Mouse (Mus musculus) kidney, adult 2 months (tissue): ENCODE results near the gene Styk1. TPM values are rescaled to one million over a fixed set of nuclear protein-coding genes. Genes with fewer than 3 reads are reported as not detected.
A peak's percentile ranks its signal among the peaks of the same experiment; 100 is the strongest.

Experiments used
- DNase-seq: peaks from one replicate; pipeline ENCODE4 v3.0.0; 2021
- H3K27ac ChIP-seq: fragments of 200-500 bp; 2 replicates; pipeline ENCODE4 v1.5.1; 2012; ENCODE audit warnings: low read depth, low read length, control low read depth, inconsistent platforms; ENCODE audit not compliant: insufficient read depth
- H3K27me3 ChIP-seq: fragments of 200-500 bp; replicated peaks from 2 replicates; pipeline ENCODE4 v1.6.1; 2012; ENCODE audit warnings: mild to moderate bottlenecking, moderate library complexity, low read length, inconsistent platforms; ENCODE audit not compliant: control insufficient read depth, insufficient read depth
- H3K36me3 ChIP-seq: fragments of 200-500 bp; 2 replicates; pipeline ENCODE4 v1.6.1; 2012; ENCODE audit warnings: mild to moderate bottlenecking, moderate library complexity, low read length, inconsistent platforms; ENCODE audit not compliant: control insufficient read depth, insufficient read depth
- H3K4me1 ChIP-seq: fragments of 200-500 bp; 2 replicates; pipeline ENCODE4 v1.6.1; 2011; ENCODE audit warnings: low read length; ENCODE audit not compliant: control insufficient read depth, insufficient read depth
- H3K4me3 ChIP-seq: fragments of 200-500 bp; 2 replicates; pipeline ENCODE4 v1.5.1; 2011; ENCODE audit warnings: mild to moderate bottlenecking, low read depth, low read length, control low read depth; ENCODE audit not compliant: insufficient read depth
- CTCF ChIP-seq: fragments of 200-500 bp; conservative IDR thresholded peaks from 2 replicates; pipeline ENCODE4 v1.5.1; 2011; ENCODE audit warnings: low read depth, mild to moderate bottlenecking, control low read depth, low read length, moderate library complexity, mixed read lengths; ENCODE audit not compliant: insufficient read depth, insufficient read length
- POLR2A ChIP-seq: fragments of 200-500 bp; IDR thresholded peaks from one replicate; pipeline ENCODE4 v1.6.1; 2011; ENCODE audit warnings: low read depth, low read length, control low read depth
- WGBS: fragments of 180-500 bp; shearing (Covaris S2); methylation state at CpG from one replicate; pipeline ENCODE4 v1.1.7; 2018; 5-methylcytosine and 5-hydroxymethylcytosine counted together
- polyA plus RNA-seq: library from polyadenylated mRNA; depleted of rRNA; stranded (reverse); fragments of >200 nt; gene quantifications from 2 replicates; pipeline ENCODE4 v1.2.3, GENCODE M21; 2012

Styk1 gene
- polyA plus RNA-seq, 1 experiment, result 2.1 TPM

DNA sequence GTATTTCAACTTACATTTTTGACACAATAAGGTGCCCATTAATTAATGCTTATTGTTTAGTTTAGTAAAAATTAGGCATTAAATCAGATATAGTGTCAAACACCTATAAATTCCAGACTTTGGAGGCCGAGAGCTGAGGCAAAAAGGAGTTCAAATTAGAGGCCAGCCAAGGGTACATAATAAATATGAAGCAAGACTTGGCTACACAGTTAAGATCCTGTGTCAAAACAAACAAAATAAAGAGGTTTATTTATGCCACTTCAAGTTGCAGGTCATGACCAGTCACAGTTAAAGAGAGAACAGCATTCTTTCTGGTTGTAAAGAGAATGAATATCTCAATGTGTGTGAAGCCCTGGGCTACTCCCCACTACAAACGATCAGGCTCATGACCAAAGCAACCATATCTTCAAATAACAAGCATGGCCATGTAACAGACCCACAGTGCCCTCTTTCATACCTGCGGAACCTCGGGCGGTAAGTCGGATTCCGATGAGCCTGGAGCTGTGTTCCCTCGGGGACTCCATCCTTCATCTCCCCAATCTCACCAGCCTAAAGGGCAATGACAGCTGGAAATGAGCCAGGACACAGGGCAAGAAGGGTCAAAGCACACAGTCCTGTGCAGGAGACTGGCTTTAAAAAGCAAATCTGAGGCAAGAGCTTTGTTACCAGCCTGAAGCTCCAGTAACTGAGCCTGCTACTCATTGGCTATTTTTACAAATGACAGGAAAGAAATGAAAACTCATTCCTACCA, 16.6 kb upstream of the Styk1 start:
- Histone ChIP-seq H3K36me3 (no peaks in the 10 kb centered on the region), H3K4me1 (peaks cover 5% of the 10 kb centered on the region; the same call in 1 of the 2 replicates), H3K27me3 (no peaks in the 10 kb centered on the region), H3K27ac (no peak overlapping the region), H3K4me3 (no peak overlapping the region)
- peak; percentile 32 for DNase-seq
- TF ChIP-seq CTCF, result no peak
- TF ChIP-seq POLR2A, result no peak
- 35% methylated on average over 8 of the region's 8 CpGs for WGBS

DNA sequence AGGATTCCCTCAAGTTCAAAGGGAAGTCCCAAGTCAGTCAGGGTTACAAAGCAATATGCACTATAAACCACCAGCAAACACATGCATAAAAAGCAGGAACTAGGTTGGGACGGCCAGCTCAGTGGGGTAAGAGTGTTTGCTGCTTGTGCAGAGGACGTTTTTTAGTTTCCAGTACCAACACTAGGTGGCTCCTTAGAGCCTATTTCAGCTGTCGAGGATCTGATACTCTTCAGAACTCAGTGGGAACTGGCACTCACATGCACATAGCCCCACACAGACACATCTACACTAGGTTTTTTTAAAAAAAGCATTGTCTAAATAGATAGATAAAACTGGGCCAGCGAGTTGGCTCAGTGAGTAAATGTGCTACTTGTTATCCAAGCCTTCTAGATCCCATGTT, 13.7 kb upstream of the Styk1 start:
- peak; percentile 60 for DNase-seq
- WGBS, result 27% methylated on average over 4 of the region's 4 CpGs
- peaks cover 5% of the 10 kb centered on the region; the same call in 1 of the 2 replicates for H3K4me1 ChIP-seq
- TF ChIP-seq POLR2A (no peak), CTCF (peak; percentile 63)
- H3K36me3 ChIP-seq, result no peaks in the 10 kb centered on the region; the same call in none of the 2 replicates
- no peak overlapping the region for H3K27ac ChIP-seq
- no peaks in the 10 kb centered on the region for H3K27me3 ChIP-seq
- H3K4me3 ChIP-seq, result no peak overlapping the region

DNA sequence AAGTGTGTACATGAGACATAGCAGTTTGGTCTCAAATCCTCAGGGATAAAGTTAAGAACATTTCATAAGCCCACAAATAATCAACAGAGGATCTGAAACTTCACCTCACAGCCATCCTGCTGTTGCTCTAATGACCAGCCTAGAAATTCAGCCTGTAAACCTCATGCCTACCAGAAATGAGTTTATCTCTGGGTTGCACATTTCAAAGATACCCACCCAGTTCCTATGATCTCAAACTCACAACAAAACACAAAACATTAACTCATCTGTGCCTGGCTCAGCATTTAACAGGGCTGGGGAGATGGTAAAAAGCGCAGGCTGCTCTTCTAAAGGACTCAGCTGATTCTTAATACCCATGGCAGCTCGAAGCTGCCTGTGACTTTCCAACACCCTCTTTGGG, 11.0 kb upstream of the Styk1 start:
- 82% methylated on average over 2 of the region's 2 CpGs for WGBS
- TF ChIP-seq CTCF (no peak), POLR2A (no peak)
- no peak for DNase-seq
- Histone ChIP-seq H3K4me3 (no peak overlapping the region), H3K27ac (no peak overlapping the region), H3K4me1 (no peaks in the 10 kb centered on the region), H3K36me3 (no peaks in the 10 kb centered on the region; the same call in none of the 2 replicates), H3K27me3 (no peaks in the 10 kb centered on the region)

DNA sequence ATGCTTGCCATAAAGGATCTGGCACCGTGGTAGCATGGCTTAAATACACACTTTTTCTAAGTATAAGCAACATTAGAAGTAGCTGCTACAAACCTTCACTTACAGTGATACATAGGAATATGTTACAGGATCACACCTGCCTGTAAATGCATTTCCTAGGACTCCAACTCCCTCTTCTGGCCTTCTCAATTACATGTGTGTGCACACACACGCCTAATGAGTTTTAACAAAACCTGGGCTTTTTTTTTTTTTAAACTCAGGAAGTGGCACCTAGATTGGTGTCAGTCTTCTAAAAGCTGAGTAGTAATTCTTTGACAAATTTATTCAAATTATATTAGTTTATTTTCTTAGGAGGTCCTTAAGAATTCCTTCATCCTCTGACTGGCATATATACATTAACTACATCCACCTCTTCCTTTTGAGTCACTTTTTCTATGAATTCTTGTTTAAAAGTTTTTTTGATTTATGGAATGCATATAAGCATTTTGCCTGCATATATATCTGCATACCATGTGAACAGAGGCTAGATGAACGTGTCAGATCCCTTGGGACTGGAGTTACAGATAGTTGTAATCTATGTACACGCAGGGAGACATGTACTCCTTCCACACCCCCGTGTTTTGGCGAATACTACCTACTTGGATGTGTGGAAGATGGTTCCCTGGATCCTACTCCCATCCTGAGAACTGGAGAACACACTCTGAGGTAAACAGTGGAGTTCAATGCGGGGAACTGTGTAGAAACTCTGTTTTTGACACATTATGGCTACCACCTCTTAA, 9.8 kb upstream of the Styk1 start:
- H3K27me3 ChIP-seq, result no peaks in the 10 kb centered on the region
- no peak overlapping the region for H3K4me3 ChIP-seq
- DNase-seq, result no peak
- TF ChIP-seq CTCF, result no peak
- TF ChIP-seq POLR2A, result no peak
- no peak overlapping the region for H3K27ac ChIP-seq
- H3K4me1 ChIP-seq, result no peaks in the 10 kb centered on the region
- 82% methylated on average over 7 of the region's 7 CpGs for WGBS
- H3K36me3 ChIP-seq, result no peaks in the 10 kb centered on the region; the same call in none of the 2 replicates

DNA sequence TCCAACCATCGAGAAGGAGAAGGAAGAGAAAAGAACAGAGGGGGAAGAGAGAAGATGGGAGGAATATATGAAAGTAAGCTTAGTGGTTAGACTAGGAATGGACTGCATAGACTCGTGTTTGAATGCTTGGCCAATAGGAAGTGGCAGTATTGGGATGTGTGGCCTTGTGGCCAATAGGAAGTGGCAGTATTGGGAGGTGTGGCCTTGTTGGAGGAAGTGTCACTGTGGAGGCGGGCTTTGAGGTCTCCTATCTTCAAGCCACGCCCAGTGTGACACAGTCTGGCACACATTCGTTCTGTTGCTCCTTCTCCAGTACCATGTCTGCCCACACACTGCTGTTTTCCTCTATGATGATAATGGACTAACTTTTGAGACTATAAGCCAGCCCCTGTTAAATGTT, 7.3 kb upstream of the Styk1 start:
- no peaks in the 10 kb centered on the region for H3K4me1 ChIP-seq
- no peak for TF ChIP-seq POLR2A
- H3K36me3 ChIP-seq, result no peaks in the 10 kb centered on the region; the same call in none of the 2 replicates
- H3K4me3 ChIP-seq, result no peak overlapping the region
- H3K27ac ChIP-seq, result no peak overlapping the region
- DNase-seq, result no peak
- 79% methylated on average over 5 of the region's 5 CpGs for WGBS
- H3K27me3 ChIP-seq, result no peaks in the 10 kb centered on the region; the same call in 1 of the 2 replicates

GRCm38 (mm10) chr6:131359543-131359942, 6.1 kb upstream of the Styk1 start:
- 86% methylated on average over 2 of the region's 2 CpGs for whole genome bisulfite sequencing
- DNase-seq, result no peak
- TF ChIP-seq POLR2A, result no peak
- no peak for TF ChIP-seq CTCF
- Histone ChIP-seq H3K27me3 (no peaks in the 10 kb centered on the region; the same call in 1 of the 2 replicates), H3K4me1 (no peaks in the 10 kb centered on the region), H3K36me3 (no peaks in the 10 kb centered on the region; the same call in none of the 2 replicates), H3K27ac (no peak overlapping the region), H3K4me3 (no peak overlapping the region)

DNA sequence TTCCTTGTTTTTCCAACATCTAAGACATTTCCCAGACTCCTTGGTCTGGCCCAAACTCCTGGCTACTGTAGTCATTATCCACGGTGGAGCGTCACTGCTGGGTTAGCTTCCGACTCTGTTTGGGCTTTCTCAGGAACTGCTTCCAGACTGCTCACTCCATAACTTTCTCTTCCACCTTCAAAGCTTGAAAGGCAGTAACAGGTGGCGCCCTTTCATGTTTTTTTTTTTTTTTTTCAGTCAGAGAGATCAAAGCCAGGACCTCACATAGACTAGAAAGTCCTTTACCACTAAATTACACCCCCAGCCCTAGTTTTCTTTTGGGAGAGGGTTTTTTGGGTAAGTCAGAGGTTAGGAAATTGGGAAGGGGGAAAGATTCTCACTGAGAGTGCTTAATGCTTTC, 1.5 kb upstream of the Styk1 start:
- no peaks in the 10 kb centered on the region for H3K4me1 ChIP-seq
- DNase-seq, result no peak
- TF ChIP-seq CTCF, result no peak
- H3K27me3 ChIP-seq, result no peaks in the 10 kb centered on the region; the same call in 1 of the 2 replicates
- WGBS, result 39% methylated on average over 4 of the region's 4 CpGs
- H3K27ac ChIP-seq, result no peak overlapping the region
- no peaks in the 10 kb centered on the region for H3K36me3 ChIP-seq
- H3K4me3 ChIP-seq, result no peak overlapping the region
